Mouse (Mus musculus) heart, adult 9 months (tissue): ENCODE measurements at regions not wholly inside any gene's neighbourhood (a gene's known extent, or its start where the extent isn't known, plus 50 kb on each side); places are given as distances from the start of the nearest gene placed in this dataset.

Experiments used
- DNase-seq, 2 experiments: peaks; one replicate each; pipeline ENCODE4 v3.0.0; 2022; ENCODE audit warnings: low spot score in 2 of 2

DNA sequence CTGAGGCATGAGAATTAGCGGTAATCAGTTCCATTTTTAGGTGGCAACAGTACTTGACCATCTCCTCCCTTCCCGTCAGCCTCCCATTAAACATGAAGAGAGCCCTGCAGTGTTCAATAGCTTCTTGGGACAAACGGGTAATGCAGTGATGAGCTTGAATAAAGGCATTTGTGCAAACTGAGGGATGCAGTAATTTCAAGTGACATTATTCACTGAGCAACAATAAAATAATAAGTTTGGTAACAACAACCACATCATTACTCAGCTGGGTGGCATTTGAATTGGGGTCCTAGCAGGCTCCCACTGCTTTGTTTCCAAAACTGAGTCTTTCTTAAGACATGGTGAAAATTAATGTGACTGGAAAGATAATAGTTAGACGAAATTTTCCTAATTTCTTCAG, 315.2 kb upstream of the C030005K15Rik start:
- no peak for DNase-seq

DNA sequence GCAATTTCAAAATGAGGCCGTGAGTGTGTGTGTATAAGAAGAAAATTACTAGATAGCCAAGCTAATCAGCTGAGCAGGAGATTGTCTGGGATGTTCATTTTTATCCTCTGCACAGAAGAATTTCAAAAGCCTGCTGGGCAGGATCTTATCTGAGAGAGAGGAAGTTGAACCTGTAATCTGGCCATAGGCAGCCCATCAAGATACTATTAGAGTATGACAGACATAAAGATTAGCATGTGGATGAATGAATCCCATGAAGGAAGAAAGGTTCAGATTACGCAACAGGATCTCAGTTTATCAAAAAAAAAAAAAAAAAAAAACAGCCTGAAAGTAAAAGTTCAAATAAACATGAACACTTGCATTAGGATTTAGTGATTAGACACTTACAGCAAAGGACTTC, 317.3 kb upstream of the C030005K15Rik start:
- no peak for DNase-seq

DNA sequence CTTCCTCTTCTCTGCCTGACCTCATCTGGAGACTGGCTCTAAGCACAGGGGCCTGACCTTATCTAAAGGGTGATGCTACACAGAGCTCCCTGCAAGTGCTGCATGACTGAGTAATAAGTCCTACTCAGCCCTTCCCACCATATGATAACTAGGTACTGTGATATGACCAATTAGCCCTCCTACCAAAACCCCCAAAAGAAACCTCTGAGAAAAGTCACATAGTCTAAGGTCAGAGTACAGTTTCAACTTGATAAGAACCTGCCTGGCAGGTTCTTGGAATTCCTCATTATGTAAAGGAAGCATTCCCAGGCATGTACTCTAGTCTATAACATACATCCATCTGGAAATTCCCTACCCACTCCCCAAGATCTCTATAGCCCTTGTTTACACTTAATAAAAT, 318.0 kb upstream of the C030005K15Rik start:
- no peak for DNase-seq

DNA sequence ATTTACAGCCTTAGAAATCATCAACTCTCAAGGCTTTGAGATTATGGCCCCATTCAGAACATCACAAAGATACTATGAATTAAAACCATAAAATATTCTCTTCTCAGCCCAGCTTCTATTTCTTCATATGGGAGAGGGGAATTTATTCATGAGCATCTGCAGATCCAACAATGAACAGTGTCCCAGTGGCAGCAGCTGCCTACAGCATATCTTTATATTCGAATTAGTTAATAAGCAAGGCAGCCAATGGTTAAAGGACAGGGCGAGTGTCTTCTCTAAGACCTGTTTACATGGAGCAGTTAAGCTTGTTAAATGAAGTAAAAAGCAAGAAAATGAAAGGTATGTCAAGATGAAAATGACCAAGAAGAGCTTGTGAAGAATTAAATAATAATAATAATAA, 346.9 kb upstream of the C030005K15Rik start:
- DNase-seq: no peak

DNA sequence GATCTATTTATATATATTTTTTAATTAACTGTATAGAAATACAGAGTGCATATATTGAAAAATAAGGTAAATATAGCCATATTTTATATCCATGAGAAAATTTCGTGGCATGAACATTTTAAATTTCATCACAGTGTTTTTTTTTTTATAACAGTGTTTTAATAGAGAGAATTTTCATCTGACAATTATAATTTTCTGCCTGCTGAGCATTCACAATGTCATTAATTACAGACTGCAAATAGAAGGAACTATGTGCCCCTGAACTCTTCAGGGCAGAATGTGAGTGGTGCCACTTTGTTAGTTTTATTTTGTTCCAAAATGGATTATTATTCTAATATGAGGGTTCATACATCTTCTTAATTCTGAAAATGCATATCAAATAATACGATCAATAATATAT, 358.3 kb upstream of the C030005K15Rik start:
- DNase-seq: no peak

DNA sequence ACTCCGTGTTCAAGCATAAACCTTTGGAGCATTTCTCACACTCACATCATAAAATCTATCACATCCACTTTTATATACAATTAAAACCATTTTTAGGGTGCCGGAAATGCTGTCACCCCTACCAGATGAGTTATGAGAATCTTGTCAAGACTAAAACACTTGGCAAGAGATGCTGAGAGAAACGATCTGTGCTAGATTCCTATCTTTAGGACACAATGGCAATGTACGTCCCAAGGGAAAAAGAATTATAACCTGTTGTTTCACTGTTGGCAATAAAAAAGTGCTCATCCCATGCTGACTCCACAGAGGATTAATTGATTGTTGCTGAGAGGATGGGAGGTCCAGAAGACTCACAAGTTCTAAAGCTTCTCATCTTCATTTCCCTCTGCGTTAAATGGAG, 389.7 kb upstream of the C030005K15Rik start:
- DNase-seq: no peak

DNA sequence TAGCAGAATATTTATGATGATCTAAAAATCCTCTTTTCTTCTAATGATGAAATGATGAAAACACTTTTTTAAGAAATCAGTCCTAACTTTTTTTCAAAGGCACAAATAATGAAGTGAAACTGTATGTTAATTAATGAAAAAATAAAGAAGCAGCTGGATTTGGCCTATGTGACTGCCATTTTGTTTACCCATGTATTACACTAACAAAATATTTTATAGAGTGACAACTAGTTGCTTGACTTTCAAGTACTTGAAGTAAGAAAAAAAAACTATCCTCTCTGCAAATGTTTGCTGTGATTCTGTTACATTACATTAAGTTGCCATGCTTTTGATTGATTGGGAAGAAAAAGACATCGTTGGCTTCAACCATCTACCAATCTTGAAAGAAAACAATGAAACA, 399.2 kb upstream of the C030005K15Rik start:
- no peak for DNase-seq

DNA sequence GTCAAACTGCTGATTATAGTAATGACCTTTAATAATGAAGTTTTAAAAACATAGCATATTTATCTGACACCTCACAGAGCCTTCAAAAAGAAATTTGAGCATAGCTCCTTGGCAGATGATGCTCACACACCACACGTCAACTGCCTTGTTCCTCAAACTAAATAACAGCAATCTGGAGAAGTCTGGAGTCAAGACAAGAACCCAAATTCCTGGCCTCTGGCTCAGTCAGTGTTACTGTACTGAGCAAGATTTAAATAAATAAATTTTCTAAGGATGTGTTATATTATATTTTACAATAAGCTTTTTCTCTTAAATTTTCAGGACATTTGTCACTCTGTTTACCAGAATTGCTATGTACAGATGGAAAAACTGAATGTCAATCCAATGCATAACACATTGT, 408.5 kb upstream of the C030005K15Rik start:
- no peak for DNase-seq

DNA sequence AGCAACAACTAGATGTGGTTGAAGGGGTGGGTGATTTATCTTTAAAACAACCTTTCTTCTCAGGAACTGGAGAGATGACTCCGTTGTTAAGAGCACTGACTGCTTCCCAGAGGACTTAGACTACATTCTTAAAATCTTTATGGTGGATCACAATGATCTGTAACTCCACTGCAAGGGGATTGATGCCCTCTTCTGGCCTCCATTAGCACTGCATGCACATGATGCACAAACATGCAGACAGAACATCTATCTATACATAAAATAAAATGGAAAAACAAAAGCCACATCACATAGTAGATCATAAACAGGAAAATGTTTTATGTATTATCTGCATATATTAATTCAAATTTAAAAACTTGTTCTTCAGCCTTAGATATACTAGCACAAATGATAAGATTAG, 419.2 kb upstream of the C030005K15Rik start:
- no peak for DNase-seq

DNA sequence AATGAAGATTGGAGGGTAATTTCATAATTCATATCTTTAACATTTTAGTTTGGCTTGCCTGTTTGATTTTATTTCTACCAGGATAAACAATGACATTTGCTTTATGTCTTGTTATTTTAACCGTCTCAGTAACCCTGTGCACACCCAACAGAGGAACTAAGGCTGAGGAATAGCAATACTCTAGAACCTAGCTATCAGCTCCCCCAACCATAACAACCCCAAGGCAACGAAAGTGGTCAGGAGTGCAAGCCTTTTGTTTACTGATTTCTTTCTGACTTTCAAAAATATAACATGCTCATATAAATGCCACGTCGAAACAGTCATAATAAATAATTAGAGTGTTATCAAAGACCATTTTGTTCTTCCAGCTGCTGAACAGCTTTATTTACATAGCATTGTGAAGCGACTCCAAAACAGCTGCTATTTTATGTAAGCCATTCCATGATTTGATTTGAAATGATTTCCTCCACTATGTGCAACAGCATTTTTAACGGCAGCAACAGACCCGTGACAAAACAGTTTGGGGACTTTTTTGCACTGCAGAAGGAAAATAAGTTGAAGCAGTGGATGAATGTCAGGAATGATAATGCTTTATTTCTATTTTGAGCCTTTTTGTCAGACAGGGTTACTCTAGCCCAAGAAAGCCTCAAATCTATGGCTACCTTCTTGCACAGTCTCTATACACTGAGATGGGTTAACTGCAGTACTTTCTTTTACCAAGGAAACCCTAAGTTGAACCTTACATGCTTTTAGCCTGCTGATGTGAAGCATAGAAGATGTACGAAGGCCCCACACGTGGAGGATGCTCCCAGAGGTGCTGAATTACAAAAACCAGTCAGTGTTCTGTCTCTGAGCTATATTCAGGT, 420.7 kb upstream of the C030005K15Rik start:
- no peak for DNase-seq

DNA sequence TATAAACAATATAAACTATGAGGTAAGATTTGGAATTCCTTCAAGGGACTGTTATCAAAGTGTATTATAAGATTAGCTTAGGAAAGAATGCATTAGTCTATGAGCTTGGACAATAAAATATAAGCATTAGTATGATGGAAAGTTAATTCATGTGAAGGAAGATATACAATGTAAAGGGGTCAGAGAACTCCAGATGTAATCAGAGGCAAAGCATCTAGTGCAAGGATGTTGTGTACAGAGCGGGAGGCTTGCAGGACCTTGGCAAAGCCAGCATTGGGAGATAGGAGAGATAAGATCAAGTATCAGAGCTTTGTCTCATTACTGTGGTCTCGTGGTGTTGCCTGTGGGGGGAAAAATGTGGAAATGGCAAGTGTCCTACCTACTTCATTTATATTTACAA, 429.4 kb upstream of the C030005K15Rik start:
- no peak for DNase-seq

DNA sequence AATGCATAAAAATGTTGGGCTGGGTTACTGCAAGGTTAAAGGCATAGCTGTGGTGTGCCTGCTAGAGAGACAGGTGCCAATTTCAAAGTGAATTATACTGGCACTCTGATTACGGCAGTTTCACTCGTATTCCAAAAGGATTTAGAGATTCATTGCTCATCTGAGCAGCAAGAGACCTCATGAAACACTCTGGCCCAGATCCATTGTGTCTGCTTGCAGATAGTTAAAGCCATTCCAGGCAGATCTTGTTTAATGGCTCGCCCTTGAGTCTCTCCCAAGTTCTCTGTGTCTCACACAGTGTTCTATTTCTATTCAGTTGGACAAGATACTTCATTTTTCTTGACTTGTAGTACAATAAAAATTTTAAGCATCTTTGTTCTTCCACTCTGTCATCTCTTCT, 459.1 kb upstream of the C030005K15Rik start:
- DNase-seq: no peak

DNA sequence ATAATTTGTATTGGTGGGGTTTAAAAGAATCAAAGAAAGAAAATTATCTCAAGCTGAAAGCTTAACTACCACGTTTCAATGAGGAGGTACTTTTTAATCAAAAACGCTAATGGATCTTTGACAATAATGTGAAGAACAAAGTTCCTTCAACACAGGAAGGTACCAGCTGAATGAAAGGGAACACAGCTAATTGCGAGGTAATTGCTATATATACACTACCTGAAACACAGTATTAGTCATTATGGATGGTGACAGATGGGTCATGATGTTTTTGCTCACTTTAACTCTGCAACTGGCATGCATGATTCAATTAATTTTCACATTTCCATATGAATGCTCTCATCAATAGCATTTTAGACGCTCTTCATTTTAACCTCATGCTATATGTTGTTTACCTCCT, 470.3 kb upstream of the C030005K15Rik start:
- DNase-seq: no peak

DNA sequence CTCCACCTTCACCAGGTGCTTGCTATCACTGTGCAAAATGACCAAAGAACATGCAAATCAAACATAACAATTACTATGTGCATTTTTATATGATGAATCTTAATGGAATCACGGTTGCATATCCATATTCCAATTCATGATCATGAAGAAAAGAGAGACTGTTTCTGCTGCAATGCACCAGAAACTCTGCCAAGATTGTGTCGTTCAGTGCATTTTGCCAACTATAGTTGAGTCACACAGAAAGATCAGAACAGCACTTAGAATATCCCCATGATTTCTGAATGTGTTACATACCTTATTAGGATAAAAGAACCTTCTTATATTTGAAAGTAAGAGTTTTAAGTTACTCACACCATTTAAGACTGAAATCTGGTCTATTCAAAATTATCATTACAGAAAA, 483.7 kb upstream of the C030005K15Rik start:
- no peak for DNase-seq

DNA sequence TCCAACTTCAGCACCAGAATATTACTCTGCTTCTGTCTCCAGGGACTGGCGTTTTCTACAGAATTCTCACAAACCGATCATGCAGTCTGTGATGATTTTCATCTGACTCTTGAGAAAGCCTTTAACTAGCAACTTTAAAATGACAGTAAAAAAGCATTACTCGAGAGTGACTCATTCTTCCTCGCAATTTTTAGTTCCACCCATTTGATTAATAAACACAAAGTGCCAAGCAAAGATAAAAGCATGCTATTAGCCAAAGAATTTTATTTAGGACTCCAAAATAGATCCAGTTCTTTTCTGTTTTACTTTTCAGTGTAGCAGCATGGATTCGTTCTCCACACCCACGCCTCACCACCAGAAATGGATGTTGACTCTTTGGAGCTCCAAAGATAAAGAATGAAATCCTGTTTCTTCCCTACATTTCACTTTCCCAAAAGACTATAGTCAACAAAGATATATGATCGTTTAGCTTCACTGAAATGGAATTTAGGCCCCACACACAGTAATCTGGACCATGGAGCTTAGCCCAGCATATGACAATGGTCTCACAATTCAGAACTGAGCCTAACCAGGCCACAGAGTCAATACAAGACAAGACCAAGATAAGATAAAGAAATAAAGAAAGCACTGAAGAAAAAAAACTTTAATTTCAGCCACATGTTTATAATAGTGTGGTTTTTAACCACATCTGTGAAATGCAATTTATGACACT, 486.5 kb upstream of the C030005K15Rik start:
- DNase-seq: peak in 1 of 2 experiments; percentile 1

DNA sequence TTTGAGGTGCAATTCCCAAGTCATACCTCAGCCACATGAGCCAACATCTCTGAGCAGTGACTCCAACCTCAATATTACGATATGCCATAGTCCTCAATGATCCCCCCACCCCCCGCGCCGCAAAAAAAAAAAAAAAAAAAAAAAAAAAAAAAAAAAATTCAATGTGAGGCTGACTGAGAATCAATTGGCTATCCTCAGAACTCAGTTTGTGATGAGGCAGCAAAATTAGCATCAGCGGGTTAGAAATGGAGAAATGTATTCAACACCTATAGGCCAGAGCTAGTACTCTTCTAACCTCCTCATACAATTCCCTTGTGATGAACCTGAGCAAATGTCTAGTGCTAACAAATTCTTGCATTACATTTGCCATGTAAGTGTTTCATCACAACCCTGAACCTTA, 504.5 kb upstream of the C030005K15Rik start:
- DNase-seq: no peak

DNA sequence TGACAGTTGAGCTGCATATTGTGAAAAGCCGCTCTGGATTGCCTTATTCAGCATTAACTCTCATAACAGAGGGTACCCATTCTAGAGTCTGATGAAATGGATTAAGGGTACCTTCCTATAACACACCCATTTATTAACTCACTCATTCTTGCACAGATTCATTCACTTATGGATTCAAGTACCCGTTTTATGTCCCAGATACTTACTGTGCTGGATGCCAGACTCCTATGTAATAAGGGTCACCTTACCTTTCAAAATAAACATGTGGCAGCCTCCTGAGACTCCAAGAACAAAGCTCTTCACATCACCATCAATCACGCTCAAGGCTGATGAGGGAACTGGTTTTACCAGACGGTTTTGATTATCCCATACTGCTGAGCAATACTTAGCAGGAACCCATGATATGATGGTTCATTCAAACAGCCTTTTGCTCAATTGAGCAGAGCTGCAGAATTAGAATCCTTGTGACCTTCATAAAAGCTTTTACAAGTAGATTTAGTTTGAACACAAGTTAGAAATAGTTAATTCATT, 505.2 kb upstream of the C030005K15Rik start:
- no peak for DNase-seq

DNA sequence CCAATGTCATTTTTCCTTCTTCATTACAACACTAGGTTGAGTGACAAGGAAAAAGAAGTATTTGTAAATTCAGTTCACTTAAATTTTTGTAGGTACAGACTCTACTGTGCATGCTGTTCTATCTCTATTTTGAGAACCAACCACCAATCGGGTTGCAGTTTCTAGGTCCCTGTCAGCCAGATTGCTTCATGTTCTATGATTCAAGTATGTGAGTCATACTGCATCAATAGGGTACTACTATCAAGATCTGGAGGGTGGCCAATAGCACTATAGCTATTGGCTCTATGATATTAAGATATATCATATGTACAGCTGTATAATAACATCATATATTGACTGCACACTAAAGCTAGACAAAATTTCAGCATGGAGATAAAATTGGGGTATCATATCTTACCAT, 521.8 kb upstream of the C030005K15Rik start:
- DNase-seq: no peak

DNA sequence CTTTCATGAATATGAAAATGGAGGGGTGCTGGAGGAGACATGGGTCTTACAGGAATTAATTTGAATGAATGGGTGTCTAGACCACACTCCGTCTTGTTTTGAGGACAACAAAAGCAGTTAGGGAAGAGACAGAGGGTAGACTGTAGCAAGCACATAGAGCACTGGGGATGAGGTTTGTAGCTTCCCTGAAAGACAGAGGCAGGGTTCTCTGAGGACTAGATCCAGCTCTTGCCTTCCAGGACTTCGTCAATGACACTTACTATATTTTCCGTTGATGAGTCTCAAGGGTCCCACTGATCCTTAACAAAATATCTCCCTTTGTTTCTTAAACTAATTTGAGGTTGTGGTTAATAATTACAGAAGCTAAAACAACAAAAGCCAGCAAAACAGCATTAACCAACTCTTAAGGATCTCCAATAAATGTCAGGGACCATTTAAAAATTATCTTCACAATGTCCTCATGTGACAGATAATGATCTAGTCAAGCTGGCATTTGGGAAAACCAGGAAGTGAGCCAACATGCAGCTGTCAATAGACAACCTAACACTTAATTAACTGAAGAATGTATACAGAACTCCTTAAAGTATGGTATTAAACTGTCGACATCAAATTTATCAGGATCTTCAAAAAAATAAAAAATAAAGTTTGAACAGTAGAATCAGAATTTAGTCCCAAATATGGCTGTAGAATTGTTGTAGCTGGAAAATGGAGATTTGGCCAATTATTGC, 531.6 kb upstream of the C030005K15Rik start:
- no peak for DNase-seq

DNA sequence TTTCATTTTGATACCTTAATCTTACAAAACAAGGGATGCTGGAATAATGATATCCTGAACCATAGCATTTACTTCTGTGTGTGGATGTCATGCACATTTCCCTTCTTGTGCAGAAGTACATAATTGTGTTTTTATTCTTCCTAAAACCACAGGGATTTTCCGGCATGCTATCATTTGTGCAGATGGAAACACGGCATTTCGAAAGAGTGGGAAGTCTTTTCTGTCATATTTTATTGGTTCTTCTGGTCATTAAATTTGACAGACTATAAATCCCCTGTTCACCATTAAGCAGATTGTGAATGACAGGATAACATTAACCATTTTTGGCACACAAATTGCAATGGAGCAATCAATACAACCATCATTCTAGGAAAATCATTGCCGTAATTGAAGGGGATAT, 532.7 kb upstream of the C030005K15Rik start:
- no peak for DNase-seq

DNA sequence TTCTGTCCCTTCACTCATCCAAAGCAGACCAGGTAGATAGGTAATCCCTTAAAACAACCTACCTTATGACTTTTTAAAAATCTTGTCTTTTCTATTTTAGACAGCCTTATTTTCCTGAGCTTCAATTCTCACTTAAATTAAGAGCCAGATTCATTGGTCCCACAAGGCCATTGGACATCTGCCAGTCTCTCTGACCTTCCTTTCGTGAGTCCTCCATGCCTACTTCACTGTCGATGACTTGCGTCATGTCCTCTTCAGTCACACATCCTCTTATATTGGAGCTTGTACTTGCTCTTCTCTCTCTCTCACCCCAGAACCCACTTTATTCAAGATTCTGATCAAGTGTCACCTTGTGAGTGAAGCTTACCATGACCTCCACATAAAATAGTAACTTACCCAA, 542.0 kb upstream of the C030005K15Rik start:
- no peak for DNase-seq

DNA sequence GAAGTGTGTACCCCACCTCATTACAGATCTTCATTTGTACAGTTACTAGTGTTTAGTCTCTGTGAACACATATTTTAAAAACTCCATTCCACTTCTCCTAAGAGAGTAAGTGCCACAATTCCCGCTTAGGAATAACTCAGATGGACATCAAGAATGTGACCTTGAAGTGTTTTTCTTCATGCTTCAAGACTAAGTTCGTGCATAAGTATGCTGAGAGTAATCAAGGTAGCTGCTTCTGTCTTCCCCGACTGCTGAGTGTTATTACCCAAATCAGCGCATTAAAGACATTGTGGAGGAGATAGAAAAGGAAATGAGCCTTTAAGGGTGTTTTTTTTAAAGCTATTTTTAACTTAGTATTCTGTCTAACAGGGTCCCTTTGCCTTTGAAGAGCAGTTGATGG, 565.1 kb upstream of the C030005K15Rik start:
- DNase-seq: no peak
